Mouse (Mus musculus): ENCODE data around the gene Dst. TPM values are rescaled to one million over a fixed set of nuclear protein-coding genes. Genes with fewer than 3 reads are reported as not detected.

The Dst gene
- total and polyA plus RNA-seq, 2 experiments from 2014 or later, result 31.7 to 155 TPM

GRCm38 (mm10) chr1:34132875-34133274 lies 224.8 kb downstream of the Dst start:
- H3K9ac ChIP-seq (replicated peaks; ENCODE audit: low read length, poor library complexity, severe bottlenecking), result no peak overlapping the region
- H3K4me2 ChIP-seq (ENCODE audit: low read depth, low read length, poor library complexity, severe bottlenecking), result no peak overlapping the region
- WGBS, result 87% methylated on average over 16 of the region's 16 CpGs
- no peaks in the 10 kb centered on the region for H3K27me3 ChIP-seq (ENCODE audit: insufficient read depth, low read length)
- no peak overlapping the region for H3K4me3 ChIP-seq (ENCODE audit: low read depth, low read length)
- H3K4me1 ChIP-seq (ENCODE audit: insufficient read depth, low read length), result no peaks in the 10 kb centered on the region
- H3K36me3 ChIP-seq (ENCODE audit: insufficient read depth, low read length), result peaks cover 10% of the 10 kb centered on the region; the same call in 1 of the 2 replicates
- TF ChIP-seq CTCF (IDR thresholded peaks at IDR 0.05), result no peak
- H3K9me3 ChIP-seq (ENCODE audit: low read length), result no peaks in the 10 kb centered on the region
- no peak for ATAC-seq (ENCODE audit: low FRiP score)
- no peak for DNase-seq (ENCODE audit: low spot score)
- no peak overlapping the region for H3K27ac ChIP-seq (ENCODE audit: low read depth, low read length)

DNA sequence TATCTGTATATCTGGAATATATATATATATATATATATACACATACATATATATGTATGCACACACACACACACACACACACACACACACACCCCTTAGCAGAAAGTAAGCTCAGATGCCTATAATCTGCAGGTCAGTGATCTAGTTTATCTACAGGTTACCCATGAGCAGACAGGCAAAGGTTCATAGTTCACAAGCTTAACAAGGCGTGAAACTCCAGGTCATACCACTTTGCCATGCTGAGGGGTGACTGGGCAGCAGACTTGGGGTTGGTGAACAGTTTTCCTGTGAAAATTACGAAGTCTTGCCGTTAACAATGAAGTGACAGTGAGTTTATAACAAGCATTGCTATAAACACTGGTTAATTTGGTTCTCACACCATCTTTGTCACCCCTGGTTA lies 227.5 kb downstream of the Dst start:
- H3K4me3 ChIP-seq (ENCODE audit: low read depth, low read length), result no peak overlapping the region
- H3K4me2 ChIP-seq (ENCODE audit: low read depth, low read length, poor library complexity, severe bottlenecking), result no peak overlapping the region
- H3K36me3 ChIP-seq (ENCODE audit: insufficient read depth, low read length), result peaks cover 10% of the 10 kb centered on the region; the same call in 1 of the 2 replicates
- H3K4me1 ChIP-seq (ENCODE audit: insufficient read depth, low read length), result no peaks in the 10 kb centered on the region
- no peak for TF ChIP-seq CTCF (IDR thresholded peaks at IDR 0.05)
- no peak overlapping the region for H3K27ac ChIP-seq (ENCODE audit: low read depth, low read length)
- no peaks in the 10 kb centered on the region for H3K27me3 ChIP-seq (ENCODE audit: insufficient read depth, low read length)
- no peaks in the 10 kb centered on the region for H3K9me3 ChIP-seq (ENCODE audit: low read length)
- no peak overlapping the region for H3K9ac ChIP-seq (replicated peaks; ENCODE audit: low read length, poor library complexity, severe bottlenecking)
- DNase-seq (ENCODE audit: low spot score) (no peak), ATAC-seq (ENCODE audit: low FRiP score) (no peak)
- 95% methylated on average over 3 of the region's 3 CpGs for WGBS

- ATAC-seq (ENCODE audit: low FRiP score) (no peak), DNase-seq (ENCODE audit: low spot score) (no peak)
- Histone ChIP-seq H3K9ac (replicated peaks; ENCODE audit: low read length, poor library complexity, severe bottlenecking) (no peak overlapping the region), H3K4me2 (ENCODE audit: low read depth, low read length, poor library complexity, severe bottlenecking) (no peak overlapping the region), H3K4me3 (ENCODE audit: low read depth, low read length) (no peak overlapping the region), H3K9me3 (ENCODE audit: low read length) (no peaks in the 10 kb centered on the region), H3K4me1 (ENCODE audit: insufficient read depth, low read length) (0 out of 2 replicates have a peak, but pooled peaks cover 2% of the 10 kb centered on the region), H3K36me3 (ENCODE audit: insufficient read depth, low read length) (peaks cover 10% of the 10 kb centered on the region; the same call in 1 of the 2 replicates), H3K27me3 (ENCODE audit: insufficient read depth, low read length) (no peaks in the 10 kb centered on the region), H3K27ac (ENCODE audit: low read depth, low read length) (no peak overlapping the region)
- whole genome bisulfite sequencing, result 60% methylated on average over 13 of the region's 13 CpGs
- no peak for TF ChIP-seq CTCF (IDR thresholded peaks at IDR 0.05)
These were observed 231.3 kb downstream of the Dst start for GRCm38 (mm10) chr1:34139191-34139853.

DNA sequence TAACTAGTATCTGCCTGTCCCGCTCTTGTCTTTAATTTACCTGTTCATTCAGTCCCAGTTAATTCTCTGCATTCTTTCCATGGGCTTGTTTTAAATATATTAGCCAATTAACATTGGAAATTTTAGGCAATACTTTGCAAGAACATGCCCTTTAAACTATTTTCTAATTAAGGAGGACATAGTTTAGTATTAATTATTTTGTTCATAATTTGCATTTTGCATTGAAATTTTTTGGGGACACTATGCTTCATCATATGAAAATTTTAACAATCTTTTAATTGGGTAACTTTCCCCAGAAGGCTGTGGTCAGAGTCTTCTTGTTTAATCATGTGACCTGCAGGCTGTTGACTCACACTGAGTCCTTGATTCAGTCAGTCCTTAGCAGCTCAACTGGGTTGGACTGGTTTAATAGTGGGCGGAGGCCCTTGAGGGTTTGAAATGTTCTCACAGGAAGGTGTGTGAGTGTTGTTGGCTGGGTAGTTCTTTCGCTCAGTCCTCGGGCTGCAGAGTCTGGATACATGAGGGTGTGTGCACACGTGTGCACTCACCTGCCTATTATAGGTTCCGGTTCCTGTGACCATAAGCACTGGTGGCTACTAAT lies 231.9 kb downstream of the Dst start:
- ATAC-seq (ENCODE audit: low FRiP score) (0 out of 2 replicates have a peak, but pooled peaks have one; percentile 34), DNase-seq (ENCODE audit: low spot score) (no peak)

GRCm38 (mm10) chr1:34140686-34141085 lies 232.7 kb downstream of the Dst start:
- Histone ChIP-seq H3K36me3 (ENCODE audit: insufficient read depth, low read length) (peaks cover 5% of the 10 kb centered on the region; the same call in 1 of the 2 replicates), H3K4me3 (ENCODE audit: low read depth, low read length) (no peak overlapping the region), H3K4me2 (ENCODE audit: low read depth, low read length, poor library complexity, severe bottlenecking) (no peak overlapping the region), H3K9ac (replicated peaks; ENCODE audit: low read length, poor library complexity, severe bottlenecking) (no peak overlapping the region), H3K4me1 (ENCODE audit: insufficient read depth, low read length) (0 out of 2 replicates have a peak, but pooled peaks cover 2% of the 10 kb centered on the region), H3K27me3 (ENCODE audit: insufficient read depth, low read length) (no peaks in the 10 kb centered on the region), H3K9me3 (ENCODE audit: low read length) (no peaks in the 10 kb centered on the region), H3K27ac (ENCODE audit: low read depth, low read length) (no peak overlapping the region)
- ATAC-seq (ENCODE audit: low FRiP score) (no peak), DNase-seq (ENCODE audit: low spot score) (no peak)
- TF ChIP-seq CTCF (IDR thresholded peaks at IDR 0.05), result no peak
- 46% methylated on average over 3 of the region's 3 CpGs for WGBS

More for the DNA sequence above, 231.9 kb downstream of the Dst start:
- Histone ChIP-seq H3K9ac (replicated peaks; ENCODE audit: low read length, poor library complexity, severe bottlenecking) (no peak overlapping the region), H3K4me2 (ENCODE audit: low read depth, low read length, poor library complexity, severe bottlenecking) (no peak overlapping the region), H3K36me3 (ENCODE audit: insufficient read depth, low read length) (peaks cover 10% of the 10 kb centered on the region; the same call in 1 of the 2 replicates), H3K27me3 (ENCODE audit: insufficient read depth, low read length) (no peaks in the 10 kb centered on the region), H3K4me1 (ENCODE audit: insufficient read depth, low read length) (0 out of 2 replicates have a peak, but pooled peaks cover 2% of the 10 kb centered on the region), H3K9me3 (ENCODE audit: low read length) (no peaks in the 10 kb centered on the region), H3K4me3 (ENCODE audit: low read depth, low read length) (no peak overlapping the region), H3K27ac (ENCODE audit: low read depth, low read length) (no peak overlapping the region)
- WGBS, result 86% methylated on average over 6 of the region's 6 CpGs
- TF ChIP-seq CTCF (IDR thresholded peaks at IDR 0.05), result no peak

- DNase-seq (ENCODE audit: low spot score), result no peak
- TF ChIP-seq CTCF (IDR thresholded peaks at IDR 0.05), result no peak
- Histone ChIP-seq H3K4me3 (ENCODE audit: low read depth, low read length) (no peak overlapping the region), H3K9me3 (ENCODE audit: low read length) (no peaks in the 10 kb centered on the region), H3K9ac (replicated peaks; ENCODE audit: low read length, poor library complexity, severe bottlenecking) (no peak overlapping the region), H3K4me2 (ENCODE audit: low read depth, low read length, poor library complexity, severe bottlenecking) (no peak overlapping the region), H3K27ac (ENCODE audit: low read depth, low read length) (no peak overlapping the region), H3K27me3 (ENCODE audit: insufficient read depth, low read length) (no peaks in the 10 kb centered on the region), H3K36me3 (ENCODE audit: insufficient read depth, low read length) (no peaks in the 10 kb centered on the region), H3K4me1 (ENCODE audit: insufficient read depth, low read length) (0 out of 2 replicates have a peak, but pooled peaks cover 2% of the 10 kb centered on the region)
- ATAC-seq (ENCODE audit: low FRiP score), result no peak
- WGBS, result 48% methylated on average over 9 of the region's 9 CpGs
These were observed 235.0 kb downstream of the Dst start for GRCm38 (mm10) chr1:34142951-34143580.

Measured in midbrain, postnatal 0 days (tissue).